Mouse (Mus musculus): ENCODE data around the gene Siva1. TPM values are rescaled to one million over a fixed set of nuclear protein-coding genes. Genes with fewer than 3 reads are reported as not detected.

Gene Siva1
- total RNA-seq, 2 experiments from 2014 or later = 13.4 to 16.1 TPM

DNA sequence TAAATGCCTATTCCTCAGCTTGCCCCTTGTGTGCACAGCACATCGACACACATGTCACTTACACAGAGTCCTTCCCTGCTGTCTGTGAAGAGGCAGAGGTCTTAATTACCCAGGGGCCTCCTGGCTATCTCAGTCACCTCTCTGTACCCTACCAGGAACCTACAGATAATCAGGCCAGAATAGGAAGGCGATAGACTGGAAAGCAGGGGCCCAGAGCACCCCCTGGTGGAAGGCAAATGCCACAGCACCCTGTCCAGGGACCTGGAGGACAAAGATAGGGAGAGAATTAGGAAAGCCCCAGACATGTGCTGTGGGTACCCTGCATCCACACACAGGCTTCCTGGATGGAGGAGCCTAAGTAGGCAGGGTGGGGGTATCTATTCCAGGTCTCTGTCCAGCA, 20.7 kb upstream of the Siva1 start:
- peak; percentile 59 for DNase-seq

DNA sequence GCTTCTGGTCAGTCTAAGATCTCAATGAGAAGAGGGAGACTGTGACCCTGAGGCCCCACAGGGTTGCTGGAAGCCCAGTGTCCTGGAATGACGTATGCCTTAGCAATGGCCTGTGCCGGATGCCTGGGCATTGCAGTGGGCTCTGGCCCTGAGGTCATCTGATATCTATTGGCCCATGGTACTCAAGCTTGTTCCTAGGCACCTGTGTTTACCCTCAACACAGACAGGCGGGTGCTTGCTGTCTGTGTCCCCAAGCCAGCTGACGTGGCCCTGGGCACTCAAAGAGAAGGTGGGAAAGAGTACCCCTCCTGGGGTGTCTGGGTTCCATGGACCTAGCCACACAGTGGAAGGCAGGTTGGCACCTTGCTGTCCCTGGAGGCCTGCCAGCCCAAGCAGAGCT, 18.8 kb upstream of the Siva1 start:
- peak; percentile 75 for DNase-seq

DNA sequence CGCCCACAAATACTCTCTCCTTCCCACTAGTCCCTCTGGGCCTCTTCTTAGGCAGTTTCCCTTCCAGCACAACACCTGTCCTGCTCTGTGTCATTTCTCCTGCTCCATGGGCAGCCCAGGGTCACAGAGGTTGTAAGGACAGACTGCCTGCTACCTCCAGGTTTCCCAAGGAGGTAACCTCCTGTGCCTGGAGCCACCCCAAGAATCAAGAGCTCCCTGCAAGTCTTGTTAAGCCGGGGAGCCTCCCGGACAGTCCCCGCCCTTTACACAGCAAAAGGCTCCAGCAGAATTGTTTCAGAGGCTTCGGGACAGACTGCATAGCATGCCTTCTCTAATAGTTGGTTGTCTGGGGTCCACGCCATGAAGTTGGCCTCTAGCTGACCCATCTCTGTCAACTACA, 18.0 kb upstream of the Siva1 start:
- DNase-seq = no peak

- no peak for DNase-seq
Measured at GRCm38 (mm10) chr12:112627097-112627881, 17.2 kb upstream of the Siva1 start.

DNA sequence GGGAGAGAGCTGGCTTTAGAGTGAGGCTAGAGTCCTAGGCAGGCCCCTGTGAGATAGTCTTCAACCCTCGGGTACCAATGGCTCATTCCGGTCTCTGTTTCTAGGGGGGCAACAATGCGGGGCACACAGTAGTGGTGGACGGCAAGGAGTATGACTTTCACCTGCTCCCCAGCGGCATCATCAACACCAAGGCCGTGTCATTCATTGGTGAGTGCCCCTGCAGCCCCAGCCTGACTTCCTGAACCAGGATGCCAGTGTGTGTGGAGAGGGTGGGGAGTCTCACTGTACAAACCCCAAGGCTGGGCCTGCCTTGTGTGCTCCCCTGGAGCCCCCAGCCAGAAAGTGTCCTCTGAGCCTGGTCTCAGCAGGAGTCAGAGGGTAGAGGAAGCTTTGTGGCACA, 16.3 kb upstream of the Siva1 start:
- no peak for DNase-seq

DNA sequence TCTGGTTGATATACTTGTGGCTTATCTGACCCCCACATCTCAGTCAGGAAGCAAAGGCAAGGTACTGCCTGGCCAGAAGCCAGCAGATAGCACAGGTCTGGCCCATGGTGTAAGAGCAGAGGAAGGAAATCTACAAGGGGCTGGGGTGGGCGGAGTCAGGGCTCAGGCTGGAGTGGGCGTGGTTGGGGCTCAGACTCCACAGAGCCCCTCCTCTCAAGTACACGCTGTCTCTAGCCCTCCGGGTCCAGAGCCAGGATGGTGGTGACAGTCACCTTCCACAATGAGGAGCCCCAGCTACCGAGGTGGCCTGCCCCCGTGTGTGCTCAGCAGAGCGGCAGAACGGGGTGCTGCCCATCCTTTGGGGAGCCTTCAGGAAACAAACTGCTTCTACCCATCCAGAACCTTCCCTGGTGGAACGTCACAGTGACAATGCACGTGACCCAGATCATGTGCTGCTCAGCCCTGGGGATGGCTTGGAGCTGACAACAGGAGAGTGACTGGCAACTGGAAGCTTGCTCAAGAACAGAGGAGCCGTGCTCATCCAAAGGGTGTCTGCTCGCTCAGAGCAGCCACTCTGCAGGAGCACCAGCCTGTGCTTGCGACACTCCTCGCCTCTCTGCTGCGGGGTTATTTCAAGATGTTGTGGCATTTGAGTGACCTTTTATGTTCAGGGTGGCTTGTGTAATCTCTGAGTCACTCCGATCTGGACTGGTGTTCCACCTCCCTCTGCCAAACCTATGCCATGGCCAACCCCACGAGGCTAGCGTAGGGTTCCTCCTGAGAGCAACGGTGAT, 15.4 kb upstream of the Siva1 start:
- peak; percentile 82 for DNase-seq

DNA sequence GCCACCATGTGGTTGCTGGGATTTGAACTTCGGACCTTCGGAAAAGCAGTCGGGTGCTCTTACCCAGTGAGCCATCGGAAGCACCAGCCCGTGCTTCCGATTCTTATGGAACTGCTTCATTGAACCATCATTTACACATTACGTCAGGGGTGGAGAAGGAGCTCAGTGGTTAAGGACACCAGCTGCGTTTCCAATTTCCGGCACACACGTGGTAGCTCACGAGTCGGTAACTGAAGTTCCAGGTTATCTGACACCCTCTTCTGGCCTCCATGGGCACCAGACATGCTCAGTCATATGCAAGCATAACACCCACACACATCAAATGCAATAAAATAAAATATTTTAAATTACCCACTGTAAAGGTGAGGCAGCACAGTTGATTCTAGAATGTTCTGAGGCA, 14.4 kb upstream of the Siva1 start:
- peak; percentile 57 for DNase-seq

GRCm38 (mm10) chr12:112630796-112631195, 13.7 kb upstream of the Siva1 start:
- no peak for DNase-seq

DNA sequence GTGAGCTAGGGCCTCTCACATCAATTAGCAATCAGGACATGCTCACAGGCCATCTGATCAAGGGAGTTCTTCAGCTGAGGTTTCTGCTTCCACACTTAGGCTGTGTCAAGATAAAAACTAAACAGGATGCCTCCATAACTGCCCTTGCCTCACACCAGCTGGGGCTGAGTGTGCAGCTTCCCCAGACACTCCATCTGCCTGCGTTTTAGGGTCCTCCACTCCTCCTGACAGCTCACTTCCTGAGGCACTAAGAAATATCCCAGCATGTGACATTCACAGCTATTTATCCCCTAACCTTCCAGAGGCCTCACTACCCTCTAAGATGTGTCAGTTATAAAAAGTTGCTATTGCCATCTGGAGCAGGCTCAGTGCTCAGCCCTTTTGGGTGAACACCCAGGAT, 13.0 kb upstream of the Siva1 start:
- no peak for DNase-seq

DNA sequence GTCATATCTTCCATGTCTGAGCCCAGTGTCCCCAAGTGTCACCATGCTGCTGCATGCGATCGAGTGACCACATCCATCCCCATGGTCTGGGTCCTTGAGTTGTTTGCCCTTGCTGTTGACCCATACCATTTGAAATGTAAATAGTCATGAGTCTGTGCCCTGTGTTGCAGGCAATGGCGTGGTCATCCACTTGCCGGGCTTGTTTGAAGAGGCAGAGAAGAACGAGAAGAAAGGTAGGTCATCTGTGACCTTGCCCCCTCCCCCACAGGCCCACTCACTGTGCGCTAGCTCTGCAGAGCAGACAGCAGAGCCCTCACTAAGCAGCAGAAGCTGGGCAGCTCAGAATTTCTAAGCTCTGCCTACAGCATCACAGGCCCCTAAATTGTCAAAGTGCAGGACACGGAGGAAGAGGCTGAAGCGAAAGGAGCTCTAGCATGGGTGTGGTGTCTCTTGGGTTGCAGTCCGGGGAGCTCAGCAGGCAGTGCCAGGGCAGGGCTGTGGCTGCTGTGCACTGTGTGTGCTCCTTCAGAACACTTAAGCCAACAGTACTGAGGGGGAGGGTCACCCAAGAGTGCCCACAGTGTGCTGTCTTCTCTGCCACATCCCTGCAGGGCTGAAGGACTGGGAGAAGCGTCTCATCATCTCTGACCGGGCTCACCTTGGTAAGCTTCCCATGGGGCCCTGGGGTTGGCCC, 12.2 kb upstream of the Siva1 start:
- DNase-seq = no peak

- no peak for DNase-seq
Measured at GRCm38 (mm10) chr12:112632907-112633306, 11.6 kb upstream of the Siva1 start.

GRCm38 (mm10) chr12:112633686-112634085, 10.8 kb upstream of the Siva1 start:
- no peak for DNase-seq

DNA sequence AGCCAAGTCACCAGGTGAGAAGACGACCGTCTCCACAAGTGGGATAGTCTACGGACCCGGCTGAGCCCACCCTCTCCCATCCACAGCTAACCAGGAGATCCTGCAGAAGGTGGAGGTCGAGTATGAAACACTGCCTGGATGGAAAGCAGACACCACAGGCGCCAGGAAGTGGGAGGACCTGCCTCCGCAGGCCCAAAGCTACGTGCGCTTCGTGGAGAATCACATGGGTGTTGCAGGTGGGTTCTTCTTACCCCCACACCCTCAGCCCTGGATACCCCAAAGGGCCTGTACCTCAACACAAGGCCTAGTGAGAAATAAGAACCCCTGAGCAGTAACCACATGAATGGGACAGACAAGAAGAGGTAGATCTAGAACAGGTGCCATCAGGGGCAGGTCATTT, 5.0 kb upstream of the Siva1 start:
- no peak for DNase-seq

- DNase-seq = no peak
Measured at GRCm38 (mm10) chr12:112643126-112643525, 1.4 kb upstream of the Siva1 start.

- DNase-seq = peak; percentile 46
Measured at GRCm38 (mm10) chr12:112644855-112645506, 502 bp downstream of the Siva1 start.

GRCm38 (mm10) chr12:112646139-112646538, 1.7 kb downstream of the Siva1 start:
- DNase-seq = no peak

DNA sequence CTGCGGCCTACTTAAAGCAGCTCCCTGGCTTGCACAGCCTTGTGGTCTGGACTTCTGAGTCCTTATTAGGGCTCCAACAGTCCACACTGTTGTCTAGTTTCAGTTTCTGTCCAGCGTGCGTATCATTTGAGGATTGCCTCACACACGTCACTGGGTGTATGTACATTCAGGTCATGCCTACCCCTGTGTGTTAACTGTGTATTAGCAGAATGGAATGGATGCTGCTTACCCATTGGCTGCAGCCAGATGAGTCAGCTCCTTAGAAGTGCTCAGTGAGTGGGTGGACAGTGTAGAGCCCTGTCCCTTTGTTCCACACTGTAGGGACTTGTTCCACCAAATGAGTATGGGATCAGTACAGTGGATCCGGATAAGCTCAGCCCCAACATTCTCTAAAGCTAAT, 3.6 kb downstream of the Siva1 start:
- DNase-seq = no peak

DNA sequence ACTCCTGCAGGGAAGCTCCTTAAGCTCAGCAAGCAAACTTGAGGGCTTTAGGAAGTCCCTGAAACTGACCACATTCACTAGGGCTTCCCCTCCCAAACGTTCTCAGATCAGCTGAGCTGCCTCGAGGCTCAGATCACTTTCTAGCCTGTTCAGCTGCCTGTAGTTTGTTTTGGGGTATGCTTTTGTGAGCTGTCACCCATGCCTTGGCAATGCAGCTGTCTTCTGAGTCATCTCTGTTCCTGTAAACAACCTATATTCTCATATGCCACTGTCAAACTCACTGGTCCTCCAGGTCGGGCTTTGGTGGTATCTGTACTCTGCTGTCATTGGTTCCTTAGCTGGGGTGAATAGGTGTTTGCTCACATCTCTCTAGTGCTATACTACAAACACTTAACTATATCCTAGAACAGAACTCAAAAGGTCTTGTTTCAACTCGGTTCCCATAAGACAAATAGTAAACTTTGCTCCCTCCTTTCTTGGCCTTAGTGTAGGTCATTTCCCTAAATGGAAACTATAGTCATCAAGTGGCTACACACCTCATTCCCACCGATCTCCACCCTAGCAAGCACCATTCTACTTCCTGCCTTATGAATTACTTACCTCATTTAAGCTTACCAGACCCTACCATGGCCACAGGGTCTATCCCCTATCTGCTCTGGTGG, 7.4 kb downstream of the Siva1 start:
- no peak for DNase-seq

DNA sequence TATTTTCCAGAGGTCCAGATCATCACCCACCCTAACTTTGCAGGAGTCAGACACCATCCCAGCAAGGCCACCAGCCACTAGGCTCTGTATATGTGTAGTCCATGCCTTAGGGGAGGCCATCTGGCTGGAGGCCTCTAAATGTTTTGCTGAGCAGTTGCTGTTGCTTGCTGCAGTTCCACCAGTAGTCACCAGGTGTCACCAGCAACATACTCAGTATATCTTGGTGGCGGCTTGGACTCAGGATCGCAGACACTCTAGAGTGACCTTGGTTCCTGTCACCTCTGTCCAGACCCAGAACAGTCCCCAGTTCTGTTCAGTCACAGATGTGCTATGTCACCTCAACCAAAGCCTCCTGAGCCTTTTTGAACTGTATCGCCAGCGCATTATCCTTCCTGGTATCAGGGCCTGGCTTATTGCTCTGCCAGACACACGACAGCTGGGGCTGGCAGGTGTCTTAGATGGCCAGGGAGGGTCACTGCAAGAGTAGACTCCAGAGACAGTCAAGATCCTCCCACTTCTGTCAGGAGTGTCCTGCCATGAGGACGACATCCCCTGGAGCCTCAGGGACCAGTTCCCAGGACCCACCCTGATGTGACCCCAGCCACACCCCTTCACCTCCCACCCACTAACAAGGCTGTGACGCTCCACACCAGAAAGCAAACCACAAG, 8.8 kb downstream of the Siva1 start:
- DNase-seq = peak; percentile 69

GRCm38 (mm10) chr12:112654076-112654475, 9.6 kb downstream of the Siva1 start:
- no peak for DNase-seq

GRCm38 (mm10) chr12:112658619-112659018, 14.1 kb downstream of the Siva1 start:
- no peak for DNase-seq

All from gastrocnemius, postnatal 25 days (tissue).